Mouse (Mus musculus) midbrain, embryonic 13.5 days (tissue): ENCODE data around the gene P3h1. TPM values are rescaled to one million over a fixed set of nuclear protein-coding genes. Genes with fewer than 3 reads are reported as not detected.
A peak's percentile ranks its signal among the peaks of the same experiment; 100 is the strongest.

Source experiments
- ATAC-seq: fragments of 200-750 bp; cut with Nextera tagmentation; 2 replicates; pipeline ENCODE4 v1.8.0; 2017; ENCODE audit warnings: mild to moderate bottlenecking, moderate TSS enrichment, moderate library complexity
- H3K27ac ChIP-seq: fragments of 300-500 bp; sonication (generic); 2 replicates; pipeline ENCODE4 v1.5.1; 2015; ENCODE audit warnings: inconsistent platforms, mild to moderate bottlenecking, moderate library complexity
- H3K27me3 ChIP-seq: fragments of 300-500 bp; sonication (generic); 2 replicates; pipeline ENCODE4 v1.6.1; 2015; ENCODE audit warnings: mild to moderate bottlenecking, inconsistent platforms
- H3K36me3 ChIP-seq: fragments of 300-500 bp; sonication (generic); 2 replicates; pipeline ENCODE4 v1.6.1; 2015; ENCODE audit warnings: mild to moderate bottlenecking, inconsistent platforms
- H3K4me1 ChIP-seq: fragments of 300-500 bp; sonication (generic); replicated peaks from 2 replicates; pipeline ENCODE4 v1.6.1; 2015; ENCODE audit warnings: inconsistent platforms
- H3K4me2 ChIP-seq: fragments of 300-500 bp; sonication (generic); replicated peaks from 2 replicates; pipeline ENCODE4 v1.6.1; 2015; ENCODE audit warnings: moderate library complexity, mild to moderate bottlenecking, inconsistent platforms
- H3K4me3 ChIP-seq: fragments of 300-500 bp; sonication (generic); replicated peaks from 2 replicates; pipeline ENCODE4 v1.5.1; 2015; ENCODE audit warnings: mild to moderate bottlenecking, inconsistent platforms
- H3K9ac ChIP-seq: fragments of 300-500 bp; sonication (generic); replicated peaks from 2 replicates; pipeline ENCODE4 v1.6.1; 2015; ENCODE audit warnings: mild to moderate bottlenecking, inconsistent platforms
- H3K9me3 ChIP-seq: fragments of 300-500 bp; sonication (generic); 2 replicates; pipeline ENCODE4 v1.6.1; 2016; ENCODE audit warnings: mild to moderate bottlenecking, inconsistent platforms
- WGBS: fragments of 180-500 bp; shearing (Covaris S2); methylation state at CpG from one replicate; pipeline ENCODE4 v1.1.7; 2015; 5-methylcytosine and 5-hydroxymethylcytosine counted together
- polyA plus RNA-seq: library from polyadenylated mRNA; unstranded; fragments of >200 nt; fragmentation: Nextera tagmentation; extraction: Ambion mirVana; gene quantifications from 2 replicates; pipeline ENCODE4 v1.2.1, GENCODE M21; 2015

P3h1 gene
- polyA plus RNA-seq, 1 experiment from 2014 or later: 9.9 TPM

- WGBS: 90% methylated on average over 14 of the region's 14 CpGs
- H3K27me3 ChIP-seq: no peaks in the 10 kb centered on the region
- H3K4me1 ChIP-seq: peaks cover 6% of the 10 kb centered on the region; the same call in 1 of the 2 replicates
- H3K9me3 ChIP-seq: no peaks in the 10 kb centered on the region
- ATAC-seq: no peak
- H3K27ac ChIP-seq: no peak overlapping the region
- H3K36me3 ChIP-seq: peaks cover 75% of the 10 kb centered on the region
- no peak overlapping the region for H3K9ac ChIP-seq
- no peak overlapping the region for H3K4me3 ChIP-seq
- no peak overlapping the region for H3K4me2 ChIP-seq
These were observed 8.9 kb downstream of the P3h1 start for GRCm38 (mm10) chr4:119241664-119242063.

- 93% methylated on average over 12 of the region's 12 CpGs for WGBS
- Histone ChIP-seq H3K27ac (no peak overlapping the region), H3K36me3 (peaks cover 69% of the 10 kb centered on the region), H3K4me2 (no peak overlapping the region), H3K27me3 (no peaks in the 10 kb centered on the region), H3K4me3 (no peak overlapping the region), H3K4me1 (peaks cover 12% of the 10 kb centered on the region), H3K9ac (no peak overlapping the region), H3K9me3 (no peaks in the 10 kb centered on the region)
- ATAC-seq: no peak
These were observed 9.9 kb downstream of the P3h1 start for GRCm38 (mm10) chr4:119242571-119242970.

DNA sequence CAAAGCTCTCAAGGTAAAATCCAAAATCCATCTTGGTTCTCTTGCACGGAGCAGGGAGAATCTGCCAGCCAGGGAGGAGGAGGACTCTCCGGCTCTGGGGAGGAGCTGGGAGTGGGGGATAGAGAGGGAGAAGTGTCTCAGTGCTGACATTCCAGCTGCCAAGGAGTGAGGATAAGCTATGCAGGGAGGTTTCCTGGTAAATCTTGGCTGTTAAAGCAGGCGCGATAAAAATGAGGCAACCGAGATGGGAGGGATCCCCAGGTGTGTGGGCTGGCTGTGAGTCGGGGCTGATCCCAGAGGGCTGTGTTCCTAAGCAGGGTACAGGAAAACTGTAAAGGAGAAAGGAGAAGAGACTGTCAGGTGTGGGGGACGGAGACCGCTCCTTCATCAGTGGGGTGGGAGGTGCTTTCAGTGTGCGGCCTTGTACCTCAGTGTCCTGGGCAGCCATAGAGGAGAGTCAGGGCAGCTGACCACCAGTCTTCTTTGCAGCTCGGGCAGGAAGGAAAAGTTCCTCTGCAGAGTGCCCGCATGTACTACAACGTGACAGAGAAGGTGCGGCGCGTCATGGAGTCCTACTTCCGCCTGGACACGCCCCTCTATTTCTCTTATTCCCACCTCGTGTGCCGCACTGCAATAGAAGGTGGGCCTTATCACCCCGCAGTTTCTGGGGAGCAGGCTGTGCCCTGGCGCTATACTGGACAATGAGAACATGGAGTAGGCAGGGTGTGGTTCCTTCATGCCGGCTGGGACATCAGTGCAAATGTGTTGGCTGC, 11.9 kb downstream of the P3h1 start:
- Histone ChIP-seq H3K4me1 (peaks cover 17% of the 10 kb centered on the region), H3K36me3 (peaks cover 66% of the 10 kb centered on the region), H3K27ac (no peak overlapping the region), H3K4me2 (no peak overlapping the region), H3K4me3 (no peak overlapping the region), H3K27me3 (no peaks in the 10 kb centered on the region), H3K9me3 (no peaks in the 10 kb centered on the region), H3K9ac (no peak overlapping the region)
- ATAC-seq: no peak
- 83% methylated on average over 22 of the region's 22 CpGs for WGBS

GRCm38 (mm10) chr4:119245556-119245955, 12.8 kb downstream of the P3h1 start:
- H3K4me3 ChIP-seq: no peak overlapping the region
- no peaks in the 10 kb centered on the region for H3K9me3 ChIP-seq
- 81% methylated on average over 7 of the region's 7 CpGs for WGBS
- H3K27me3 ChIP-seq: no peaks in the 10 kb centered on the region
- ATAC-seq: no peak
- no peak overlapping the region for H3K4me2 ChIP-seq
- H3K9ac ChIP-seq: no peak overlapping the region
- no peak overlapping the region; the same call in 1 of the 2 replicates for H3K27ac ChIP-seq
- H3K4me1 ChIP-seq: peaks cover 17% of the 10 kb centered on the region
- peaks cover 65% of the 10 kb centered on the region for H3K36me3 ChIP-seq

DNA sequence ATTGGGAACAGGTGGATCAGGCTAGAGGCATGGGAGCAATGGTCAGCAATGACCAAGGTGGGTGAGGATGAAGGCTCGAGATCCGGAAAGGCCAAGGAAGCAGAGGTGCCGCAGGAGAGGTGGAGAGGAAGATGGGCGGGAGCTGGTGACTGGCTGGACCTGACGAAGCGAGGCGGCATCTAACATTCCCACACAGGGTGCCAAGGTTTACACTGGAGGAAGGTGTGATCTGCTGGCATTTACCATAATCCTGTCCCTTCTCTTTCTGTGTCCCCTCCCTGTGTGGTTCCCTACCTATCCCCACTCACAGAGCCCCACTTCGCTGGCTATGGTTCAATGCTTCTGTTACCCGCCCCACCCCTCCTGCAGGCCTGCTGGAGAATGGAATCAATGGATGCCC, 13.2 kb downstream of the P3h1 start:
- Histone ChIP-seq H3K9me3 (no peaks in the 10 kb centered on the region), H3K4me3 (no peak overlapping the region), H3K9ac (no peak overlapping the region), H3K27ac (no peak overlapping the region; the same call in 1 of the 2 replicates), H3K36me3 (peaks cover 61% of the 10 kb centered on the region), H3K4me2 (no peak overlapping the region), H3K27me3 (no peaks in the 10 kb centered on the region), H3K4me1 (peaks cover 17% of the 10 kb centered on the region)
- WGBS: 79% methylated on average over 9 of the region's 9 CpGs
- ATAC-seq: no peak

- Histone ChIP-seq H3K4me3 (no peak overlapping the region), H3K27ac (peak overlapping the region; percentile 30; the same call in 1 of the 2 replicates), H3K9ac (no peak overlapping the region), H3K9me3 (no peaks in the 10 kb centered on the region), H3K36me3 (peaks cover 53% of the 10 kb centered on the region), H3K4me1 (peaks cover 17% of the 10 kb centered on the region), H3K27me3 (no peaks in the 10 kb centered on the region), H3K4me2 (no peak overlapping the region)
- 78% methylated on average over 14 of the region's 14 CpGs for WGBS
- ATAC-seq: no peak
These were observed 14.0 kb downstream of the P3h1 start for GRCm38 (mm10) chr4:119246688-119247225.

- no peak overlapping the region for H3K4me2 ChIP-seq
- peaks cover 44% of the 10 kb centered on the region for H3K36me3 ChIP-seq
- 22% methylated on average over 13 of the region's 13 CpGs for WGBS
- H3K27ac ChIP-seq: peak overlapping the region; percentile 61
- H3K9me3 ChIP-seq: no peaks in the 10 kb centered on the region
- H3K27me3 ChIP-seq: no peaks in the 10 kb centered on the region
- peaks cover 17% of the 10 kb centered on the region for H3K4me1 ChIP-seq
- H3K4me3 ChIP-seq: no peak overlapping the region
- H3K9ac ChIP-seq: no peak overlapping the region
- ATAC-seq: peak; percentile 83
These were observed 14.9 kb downstream of the P3h1 start for GRCm38 (mm10) chr4:119247462-119248235.

GRCm38 (mm10) chr4:119248407-119248965, 15.8 kb downstream of the P3h1 start:
- Histone ChIP-seq H3K9me3 (no peaks in the 10 kb centered on the region), H3K36me3 (peaks cover 36% of the 10 kb centered on the region), H3K27me3 (no peaks in the 10 kb centered on the region), H3K4me1 (peaks cover 17% of the 10 kb centered on the region), H3K9ac (no peak overlapping the region), H3K27ac (no peak overlapping the region), H3K4me2 (no peak overlapping the region), H3K4me3 (no peak overlapping the region)
- ATAC-seq: no peak
- 82% methylated on average over 11 of the region's 11 CpGs for WGBS

- Histone ChIP-seq H3K36me3 (peaks cover 4% of the 10 kb centered on the region), H3K4me1 (peaks cover 36% of the 10 kb centered on the region), H3K27me3 (no peaks in the 10 kb centered on the region), H3K9ac (no peak overlapping the region), H3K4me3 (no peak overlapping the region), H3K4me2 (no peak overlapping the region), H3K27ac (no peak overlapping the region), H3K9me3 (no peaks in the 10 kb centered on the region)
- no peak for ATAC-seq
- WGBS: 78% methylated on average over 7 of the region's 7 CpGs
These were observed 19.5 kb downstream of the P3h1 start for GRCm38 (mm10) chr4:119252025-119252808.

GRCm38 (mm10) chr4:119254012-119254618, 21.4 kb downstream of the P3h1 start:
- Histone ChIP-seq H3K4me3 (no peak overlapping the region), H3K27me3 (no peaks in the 10 kb centered on the region), H3K36me3 (no peaks in the 10 kb centered on the region), H3K4me1 (peaks cover 22% of the 10 kb centered on the region), H3K4me2 (no peak overlapping the region), H3K9ac (peak overlapping the region; percentile 52), H3K9me3 (no peaks in the 10 kb centered on the region), H3K27ac (peak overlapping the region; percentile 80)
- 16% methylated on average over 9 of the region's 9 CpGs for WGBS
- ATAC-seq: peak; percentile 79

DNA sequence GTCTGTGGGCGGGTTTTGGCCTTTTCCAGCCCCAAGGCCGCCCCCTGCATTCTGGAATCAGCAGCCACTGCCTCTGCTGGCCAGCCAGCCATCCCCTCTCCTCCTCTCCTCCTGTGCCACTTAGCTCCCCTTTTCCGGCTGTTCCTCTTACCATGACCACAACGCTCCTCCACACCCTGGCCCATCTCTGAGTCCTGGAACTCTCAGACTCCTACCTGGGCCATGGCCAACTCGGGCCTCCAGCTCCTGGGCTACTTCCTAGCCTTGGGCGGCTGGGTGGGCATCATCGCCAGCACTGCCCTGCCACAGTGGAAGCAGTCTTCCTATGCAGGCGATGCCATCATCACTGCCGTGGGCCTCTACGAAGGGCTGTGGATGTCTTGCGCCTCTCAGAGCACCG, 22.6 kb downstream of the P3h1 start, which contains the start of gene Cldn19:
Gene Cldn19, plus strand, starts transcription at position 64 of the 400 bp plus-strand sequence.
- Histone ChIP-seq H3K27me3 (no peaks in the 10 kb centered on the region), H3K36me3 (no peaks in the 10 kb centered on the region), H3K4me2 (no peak within 1 kb of the TSS), H3K9me3 (no peaks in the 10 kb centered on the region), H3K4me3 (no peak within 1 kb of the TSS), H3K9ac (peak within 1 kb of the TSS; percentile 52), H3K27ac (peak within 1 kb of the TSS; percentile 80), H3K4me1 (peaks cover 22% of the 10 kb centered on the region)
- no peak for ATAC-seq
- 74% methylated on average over 12 of the region's 12 CpGs for WGBS
